Mouse (Mus musculus) limb, embryonic 13.5 days (tissue): ENCODE results near the gene Gm156. TPM values are rescaled to one million over a fixed set of nuclear protein-coding genes. Genes with fewer than 3 reads are reported as not detected.
"Not testable (repeated sequence)": the region's sequence is repeated elsewhere in the genome, so short reads cannot be mapped to it uniquely, and the experiment has no call there.

Source experiments
- ATAC-seq: fragments of 200-750 bp; cut with Nextera tagmentation; 2 replicates; pipeline ENCODE4 v1.8.0; 2017; ENCODE audit warnings: low read depth, moderate number of reproducible peaks, moderate TSS enrichment; ENCODE audit not compliant: low FRiP score
- H3K27ac ChIP-seq: fragments of 300-500 bp; sonication (generic); 2 replicates; pipeline ENCODE4 v1.5.1; 2015; ENCODE audit warnings: inconsistent platforms, mild to moderate bottlenecking, moderate library complexity
- H3K27me3 ChIP-seq: fragments of 300-500 bp; sonication (generic); 2 replicates; pipeline ENCODE4 v1.6.1; 2015; ENCODE audit warnings: mild to moderate bottlenecking, inconsistent platforms
- H3K36me3 ChIP-seq: fragments of 300-500 bp; sonication (generic); 2 replicates; pipeline ENCODE4 v1.6.1; 2015; ENCODE audit warnings: inconsistent platforms, mild to moderate bottlenecking, moderate library complexity
- H3K4me1 ChIP-seq: fragments of 300-500 bp; sonication (generic); 2 replicates; pipeline ENCODE4 v1.6.1; 2015; ENCODE audit warnings: inconsistent platforms
- H3K4me2 ChIP-seq: fragments of 300-500 bp; sonication (generic); replicated peaks from 2 replicates; pipeline ENCODE4 v1.6.1; 2015; ENCODE audit warnings: inconsistent platforms, mild to moderate bottlenecking, moderate library complexity
- H3K4me3 ChIP-seq: fragments of 300-500 bp; sonication (generic); 2 replicates; pipeline ENCODE4 v1.5.1; 2015; ENCODE audit warnings: moderate library complexity, mild to moderate bottlenecking, inconsistent platforms
- H3K9ac ChIP-seq: fragments of 300-500 bp; sonication (generic); 2 replicates; pipeline ENCODE4 v1.6.1; 2015; ENCODE audit warnings: mild to moderate bottlenecking, inconsistent platforms
- H3K9me3 ChIP-seq: fragments of 300-500 bp; sonication (generic); 2 replicates; pipeline ENCODE4 v1.6.1; 2016; ENCODE audit warnings: inconsistent platforms
- WGBS: fragments of 180-500 bp; shearing (Covaris S2); methylation state at CpG from one replicate; pipeline ENCODE4 v1.1.7; 2015; 5-methylcytosine and 5-hydroxymethylcytosine counted together
- polyA plus RNA-seq: library from polyadenylated mRNA; unstranded; fragments of >200 nt; fragmentation: Nextera tagmentation; extraction: Ambion mirVana; gene quantifications from 2 replicates; pipeline ENCODE4 v1.2.1, GENCODE M21; 2015

Gm156 gene
- not detected in 2 replicates for polyA plus RNA-seq

DNA sequence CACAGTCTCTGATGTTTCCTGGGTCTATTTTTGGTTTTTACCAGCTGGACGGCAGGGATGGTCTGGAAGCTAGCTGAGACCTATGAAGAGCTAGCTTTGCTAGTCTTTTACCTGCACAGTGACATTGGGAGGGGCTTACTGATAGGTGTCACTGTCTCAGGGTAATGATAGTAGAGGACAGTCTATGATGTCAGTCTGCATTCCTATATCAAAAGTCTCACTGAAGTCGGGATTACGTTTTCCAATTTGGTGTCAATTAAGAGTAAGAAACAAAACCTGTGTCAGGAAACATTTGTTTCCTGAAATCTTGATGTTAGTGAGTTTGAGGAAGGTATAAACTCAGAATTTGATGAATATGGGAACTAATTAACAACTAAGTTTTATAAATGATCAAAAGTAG, at the start of gene Gm156:
Gene Gm156, minus strand, starts transcription at position 101 of the 400 bp plus-strand sequence.
- WGBS: 89% methylated on average over 3 of the region's 3 CpGs
- H3K27me3 ChIP-seq, ATAC-seq: not testable (repeated sequence)

GRCm38 (mm10) chr6:129825559-129825958, 41.5 kb upstream of the Gm156 start:
- ATAC-seq: no peak
- Histone ChIP-seq H3K9me3 (peaks cover 15% of the 10 kb centered on the region; the same call in 1 of the 2 replicates), H3K27me3 (no peaks in the 10 kb centered on the region), H3K4me1 (no peaks in the 10 kb centered on the region), H3K9ac (no peak overlapping the region), H3K27ac (no peak overlapping the region), H3K4me2 (no peak overlapping the region), H3K4me3 (no peak overlapping the region), H3K36me3 (no peaks in the 10 kb centered on the region)
- WGBS: 78% methylated on average over 1 of the region's 1 CpGs

More for the DNA sequence above, at the start of gene Gm156:
- H3K9me3 ChIP-seq, H3K9ac ChIP-seq, H3K4me3 ChIP-seq, H3K4me2 ChIP-seq, H3K36me3 ChIP-seq, H3K4me1 ChIP-seq, H3K27ac ChIP-seq: not testable (repeated sequence)

GRCm38 (mm10) chr6:129824004-129824403, 39.9 kb upstream of the Gm156 start:
- no peak for ATAC-seq
- Histone ChIP-seq H3K9ac (no peak overlapping the region), H3K4me2 (no peak overlapping the region), H3K9me3 (0 out of 2 replicates have a peak, but pooled peaks cover 9% of the 10 kb centered on the region), H3K4me1 (no peaks in the 10 kb centered on the region), H3K27ac (no peak overlapping the region), H3K4me3 (no peak overlapping the region), H3K27me3 (no peaks in the 10 kb centered on the region), H3K36me3 (no peaks in the 10 kb centered on the region)
- 82% methylated on average over 1 of the region's 1 CpGs for WGBS

DNA sequence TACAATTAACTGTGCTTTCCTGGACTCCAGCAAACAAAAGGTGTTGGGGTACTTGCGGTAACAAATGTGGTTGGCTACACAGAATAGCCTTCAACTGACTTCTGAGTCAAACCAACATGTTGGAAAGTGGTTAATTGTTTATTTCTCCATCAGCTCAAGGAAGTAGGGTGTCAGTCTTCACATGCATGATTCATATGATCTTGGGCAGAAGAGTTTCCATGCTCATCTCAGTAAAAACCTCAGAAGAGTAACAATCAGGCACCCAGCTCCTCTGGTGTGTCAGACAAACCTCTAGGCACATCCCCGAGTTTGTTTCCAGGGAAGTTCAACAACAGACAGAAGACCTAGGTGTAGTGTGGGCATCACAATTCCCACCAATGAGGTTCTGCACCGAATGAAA, 33.7 kb upstream of the Gm156 start:
- ATAC-seq: no peak
- Histone ChIP-seq H3K36me3 (no peaks in the 10 kb centered on the region), H3K9me3 (no peaks in the 10 kb centered on the region), H3K4me3 (no peak overlapping the region), H3K4me2 (no peak overlapping the region), H3K4me1 (no peaks in the 10 kb centered on the region), H3K9ac (no peak overlapping the region), H3K27me3 (no peaks in the 10 kb centered on the region), H3K27ac (no peak overlapping the region)
- 59% methylated on average over 3 of the region's 3 CpGs for WGBS

- no peak overlapping the region for H3K4me2 ChIP-seq
- no peaks in the 10 kb centered on the region for H3K36me3 ChIP-seq
- H3K9me3 ChIP-seq: peaks cover 12% of the 10 kb centered on the region
- H3K4me3 ChIP-seq: no peak overlapping the region
- 71% methylated on average over 3 of the region's 3 CpGs for WGBS
- H3K27me3 ChIP-seq: no peaks in the 10 kb centered on the region
- no peak overlapping the region for H3K9ac ChIP-seq
- ATAC-seq: no peak
- H3K27ac ChIP-seq: no peak overlapping the region
- H3K4me1 ChIP-seq: no peaks in the 10 kb centered on the region
These were observed 36.4 kb downstream of the Gm156 start for GRCm38 (mm10) chr6:129747654-129748032.

DNA sequence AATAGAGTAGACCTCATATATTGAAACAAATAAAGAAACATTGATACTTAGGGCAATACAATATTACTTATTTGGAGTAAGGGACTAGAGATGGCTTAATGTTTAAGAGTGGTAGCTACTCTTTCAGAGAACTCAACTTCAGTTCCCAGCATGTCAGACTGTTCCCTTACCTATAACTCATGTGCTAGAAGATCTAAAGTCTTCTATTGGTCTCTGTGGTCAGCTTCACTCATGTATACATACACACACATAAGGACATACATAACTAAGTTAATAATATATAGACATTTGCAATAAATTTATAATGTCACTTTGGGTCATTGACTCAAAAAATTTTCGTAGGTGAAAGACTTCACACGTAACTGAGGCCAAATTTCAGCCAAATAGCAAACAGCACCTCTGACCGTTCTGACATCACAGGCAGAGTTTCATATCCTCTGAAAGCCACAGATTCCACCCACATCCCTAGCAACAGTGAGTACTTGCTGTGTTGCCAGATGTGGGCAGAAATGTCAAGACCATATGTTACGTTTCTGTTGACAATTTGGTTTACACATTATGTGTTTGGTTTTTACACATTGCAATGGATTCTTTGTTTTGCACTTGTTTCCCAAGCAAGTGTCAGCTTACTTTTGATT, 36.9 kb downstream of the Gm156 start:
- no peak overlapping the region for H3K9ac ChIP-seq
- no peak overlapping the region for H3K27ac ChIP-seq
- 85% methylated on average over 4 of the region's 4 CpGs for WGBS
- no peak overlapping the region for H3K4me3 ChIP-seq
- no peaks in the 10 kb centered on the region for H3K27me3 ChIP-seq
- no peak overlapping the region for H3K4me2 ChIP-seq
- H3K36me3 ChIP-seq: no peaks in the 10 kb centered on the region
- no peak for ATAC-seq
- H3K4me1 ChIP-seq: no peaks in the 10 kb centered on the region
- H3K9me3 ChIP-seq: peaks cover 13% of the 10 kb centered on the region

DNA sequence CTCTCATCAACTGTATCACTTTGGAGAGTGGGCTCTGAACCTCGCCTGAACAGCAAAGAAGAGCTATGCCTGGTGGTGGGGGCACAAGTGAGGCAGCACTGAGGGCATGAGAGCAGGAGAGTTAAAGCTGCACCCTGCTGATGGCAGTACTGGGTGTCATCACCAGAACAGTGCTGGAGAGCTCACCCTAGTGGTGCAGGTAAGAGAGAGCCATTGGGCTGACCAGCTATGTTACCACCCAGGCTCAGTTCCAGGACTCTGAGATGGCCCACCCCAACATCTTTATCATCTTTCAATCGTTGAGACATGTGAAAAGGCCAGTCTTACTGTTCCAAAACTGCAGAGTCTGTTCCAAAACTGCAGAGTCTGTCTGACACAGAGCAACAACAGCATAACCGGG, 37.9 kb downstream of the Gm156 start:
- peaks cover 15% of the 10 kb centered on the region for H3K9me3 ChIP-seq
- H3K9ac ChIP-seq: no peak overlapping the region
- 68% methylated on average over 3 of the region's 3 CpGs for WGBS
- no peak overlapping the region for H3K4me2 ChIP-seq
- H3K27me3 ChIP-seq: no peaks in the 10 kb centered on the region
- H3K4me1 ChIP-seq: no peaks in the 10 kb centered on the region
- H3K36me3 ChIP-seq: no peaks in the 10 kb centered on the region
- no peak overlapping the region for H3K4me3 ChIP-seq
- H3K27ac ChIP-seq: no peak overlapping the region
- ATAC-seq: no peak

DNA sequence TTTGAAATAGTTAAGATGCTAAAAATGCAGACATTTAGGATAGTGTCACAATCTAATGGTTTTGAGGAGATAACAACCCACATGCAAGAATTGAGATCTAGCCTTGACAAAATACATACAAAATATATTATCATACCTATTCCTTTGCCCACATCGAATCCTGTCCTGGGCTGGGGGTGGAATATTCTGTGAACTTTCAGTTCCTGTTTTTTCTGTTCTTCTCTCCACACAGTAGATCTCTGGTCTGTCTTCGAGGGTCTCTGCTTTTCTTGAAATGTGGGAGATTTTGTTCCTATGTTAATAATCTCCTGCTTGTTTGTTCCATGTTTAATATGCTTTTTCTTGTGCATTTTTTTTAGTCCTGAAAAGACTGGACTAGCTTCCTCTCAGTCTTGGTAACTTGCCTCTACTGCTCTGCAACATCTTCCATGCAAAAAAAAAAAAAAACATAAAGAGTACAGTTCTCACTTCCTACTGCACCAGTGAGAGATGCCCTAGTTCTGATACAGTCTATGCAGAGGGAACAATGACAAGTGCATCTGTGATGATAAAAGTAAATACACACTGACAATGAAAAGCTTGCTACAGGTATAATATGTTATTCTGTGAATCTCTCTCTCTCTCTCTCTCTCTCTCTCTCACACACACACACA, 43.9 kb downstream of the Gm156 start, which contains the start of gene Klri2:
Gene Klri2, minus strand, starts transcription at position 416 of the 653 bp plus-strand sequence.
- Histone ChIP-seq H3K9ac (no peak within 1 kb of the TSS), H3K4me3 (no peak within 1 kb of the TSS), H3K4me2 (no peak within 1 kb of the TSS), H3K27me3 (no peaks in the 10 kb centered on the region), H3K36me3 (no peaks in the 10 kb centered on the region), H3K4me1 (no peaks in the 10 kb centered on the region), H3K27ac (no peak within 1 kb of the TSS), H3K9me3 (0 out of 2 replicates have a peak, but pooled peaks cover 6% of the 10 kb centered on the region)
- no peak for ATAC-seq
- 67% methylated on average over 2 of the region's 2 CpGs for WGBS

GRCm38 (mm10) chr6:129736414-129736813, 47.7 kb downstream of the Gm156 start:
- Histone ChIP-seq H3K4me3 (no peak overlapping the region), H3K27ac (no peak overlapping the region), H3K36me3 (no peaks in the 10 kb centered on the region), H3K9ac (no peak overlapping the region), H3K4me1 (no peaks in the 10 kb centered on the region), H3K9me3 (no peaks in the 10 kb centered on the region), H3K4me2 (no peak overlapping the region), H3K27me3 (no peaks in the 10 kb centered on the region)
- ATAC-seq: no peak

GRCm38 (mm10) chr6:129727237-129727636, 56.8 kb downstream of the Gm156 start:
- ATAC-seq: no peak
- whole genome bisulfite sequencing: 84% methylated on average over 1 of the region's 1 CpGs

GRCm38 (mm10) chr6:129721390-129721789, 62.7 kb downstream of the Gm156 start:
- H3K9me3 ChIP-seq: no peaks in the 10 kb centered on the region
- no peak overlapping the region for H3K4me3 ChIP-seq
- no peak overlapping the region for H3K27ac ChIP-seq
- no peaks in the 10 kb centered on the region for H3K4me1 ChIP-seq
- no peak for ATAC-seq
- no peak overlapping the region for H3K4me2 ChIP-seq
- H3K36me3 ChIP-seq: no peaks in the 10 kb centered on the region
- H3K9ac ChIP-seq: no peak overlapping the region
- 58% methylated on average over 1 of the region's 1 CpGs for WGBS
- no peaks in the 10 kb centered on the region for H3K27me3 ChIP-seq

More at GRCm38 (mm10) chr6:129727237-129727636, 56.8 kb downstream of the Gm156 start:
- Histone ChIP-seq H3K4me2 (no peak overlapping the region), H3K4me1 (no peaks in the 10 kb centered on the region), H3K9ac (no peak overlapping the region), H3K36me3 (no peaks in the 10 kb centered on the region), H3K9me3 (no peaks in the 10 kb centered on the region), H3K27me3 (no peaks in the 10 kb centered on the region), H3K27ac (no peak overlapping the region), H3K4me3 (no peak overlapping the region)

DNA sequence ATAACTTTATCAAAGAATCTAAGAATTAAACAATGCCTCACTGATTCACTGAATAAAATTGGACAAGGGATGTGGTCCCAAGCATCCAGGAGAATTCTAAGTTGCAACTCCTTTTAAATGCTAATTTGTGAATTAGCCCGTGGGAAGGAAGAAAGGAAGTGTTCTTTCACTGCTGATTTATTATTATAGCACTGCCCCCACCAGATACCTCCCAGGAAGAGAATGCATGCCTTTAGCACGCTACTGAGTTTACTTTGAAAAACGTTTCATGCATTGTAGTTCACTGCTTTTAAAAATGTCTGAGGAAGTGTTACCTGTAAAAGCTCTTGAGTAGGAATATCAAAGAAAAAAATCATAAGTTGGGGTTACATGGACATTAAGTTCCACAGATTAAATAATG, 63.6 kb downstream of the Gm156 start:
- Histone ChIP-seq H3K4me2 (no peak overlapping the region), H3K27me3 (no peaks in the 10 kb centered on the region), H3K27ac (no peak overlapping the region), H3K9ac (no peak overlapping the region), H3K4me1 (no peaks in the 10 kb centered on the region), H3K4me3 (no peak overlapping the region), H3K9me3 (no peaks in the 10 kb centered on the region), H3K36me3 (no peaks in the 10 kb centered on the region)
- 14% methylated on average over 3 of the region's 3 CpGs for WGBS
- ATAC-seq: no peak

GRCm38 (mm10) chr6:129717032-129717431, 67.0 kb downstream of the Gm156 start, which contains the start of gene Klri1:
Gene Klri1 (minus strand): TSS chr6:129717132.
- H3K9me3 ChIP-seq: no peaks in the 10 kb centered on the region
- H3K4me1 ChIP-seq: no peaks in the 10 kb centered on the region
- 88% methylated on average over 4 of the region's 4 CpGs for WGBS
- ATAC-seq: no peak
- H3K27me3 ChIP-seq: no peaks in the 10 kb centered on the region
- H3K9ac ChIP-seq: no peak within 1 kb of the TSS
- no peak within 1 kb of the TSS for H3K4me2 ChIP-seq
- no peaks in the 10 kb centered on the region for H3K36me3 ChIP-seq
- H3K4me3 ChIP-seq: no peak within 1 kb of the TSS
- H3K27ac ChIP-seq: no peak within 1 kb of the TSS
